ENCODE assay signal across 19 mouse cellular contexts in genomic region chr4:143348678-143349077, GRCm38 (mm10). TPM values are rescaled to one million over a fixed set of nuclear protein-coding genes. Genes with fewer than 3 reads are reported as not detected.
DNase-seq lines count a peak whose midpoint lies in the region; ATAC-seq and TF ChIP-seq lines count a peak whose summit lies in the region.
"Had no signal": no experiment of that assay in that cellular context is flagged by ENCODE, and none has a peak within 500 bp of the region (broad histone marks: within the 10 kb centered on the region; RNA-seq: fewer than 3 reads in every experiment).

No protein-coding gene starts in this region.

- no peaks in the 10 kb centered on the region for H3K9me3 ChIP-seq in hindbrain, postnatal 0 days (ENCODE audit: low read length)
- no peaks in the 10 kb centered on the region for H3K9me3 ChIP-seq in hindbrain, embryonic 13.5 days
- H3K9me3 ChIP-seq: midbrain, embryonic 10.5 days had no signal

- no peak overlapping the region for H3K9ac ChIP-seq in hindbrain, postnatal 0 days (replicated peaks; ENCODE audit: low read length)
- H3K9ac ChIP-seq in hindbrain, embryonic 13.5 days, result no peak overlapping the region
- H3K9ac ChIP-seq: liver, embryonic 14.5 days had no signal

- H3K79me2 ChIP-seq in myocyte (ENCODE audit: control insufficient read depth, insufficient read depth), result no peaks in the 10 kb centered on the region

- no peaks in the 10 kb centered on the region for H3K36me3 ChIP-seq in hindbrain, postnatal 0 days (ENCODE audit: insufficient read depth, low read length)
- H3K36me3 ChIP-seq in hindbrain, embryonic 13.5 days, result no peaks in the 10 kb centered on the region
- H3K36me3 ChIP-seq in myocyte (ENCODE audit: control insufficient read depth, insufficient read depth), result no peaks in the 10 kb centered on the region
- H3K36me3 ChIP-seq: midbrain, embryonic 10.5 days had no signal

- H3K27ac ChIP-seq in hindbrain, postnatal 0 days, result no peak overlapping the region
- no peak overlapping the region for H3K27ac ChIP-seq in hindbrain, embryonic 13.5 days
- H3K27ac ChIP-seq: layer of hippocampus, adult 2 months; liver, embryonic 14.5 days; midbrain, embryonic 10.5 days had no signal

- no peak overlapping the region for H3K4me3 ChIP-seq in hindbrain, postnatal 0 days (ENCODE audit: low read length)
- no peak overlapping the region for H3K4me3 ChIP-seq in hindbrain, embryonic 13.5 days
- H3K4me3 ChIP-seq in myocyte, result no peak overlapping the region

- peak; percentile 45 for DNase-seq in cerebellum, adult 9-11 months
- DNase-seq in cerebellum, adult 8-10 months, result no peak
- DNase-seq in hindbrain, postnatal 0 days (ENCODE audit: low spot score), result peak; percentile 14
- DNase-seq in gastrocnemius, adult 18-20 months (ENCODE audit: low spot score), result peak; percentile 77
- DNase-seq in thymus, postnatal 36 days, result no peak
- DNase-seq: lung, postnatal 10 days; thymus, postnatal 14 days had no signal

- 25% methylated on average over 5 of the region's 5 CpGs for WGBS in hindbrain, postnatal 0 days
- 25% methylated on average over 5 of the region's 5 CpGs for WGBS in hindbrain, embryonic 13.5 days

- peaks cover 8% of the 10 kb centered on the region; the same call in 1 of the 2 replicates for H3K4me1 ChIP-seq in hindbrain, postnatal 0 days (ENCODE audit: insufficient read depth, low read length)
- peaks cover 21% of the 10 kb centered on the region for H3K4me1 ChIP-seq in hindbrain, embryonic 13.5 days (replicated peaks)

- H3K27me3 ChIP-seq in hindbrain, postnatal 0 days (ENCODE audit: insufficient read depth, low read length), result peaks cover 21% of the 10 kb centered on the region; the same call in 1 of the 2 replicates
- H3K27me3 ChIP-seq in hindbrain, embryonic 13.5 days, result peaks cover 55% of the 10 kb centered on the region
- peaks cover 16% of the 10 kb centered on the region for H3K27me3 ChIP-seq in myocyte (ENCODE audit: control insufficient read depth, insufficient read depth, insufficient read length)

- TF ChIP-seq POLR2A in myocyte (IDR thresholded peaks at IDR 0.05; ENCODE audit: insufficient read length, low read depth), result no peak

- no peak overlapping the region for H3K4me2 ChIP-seq in hindbrain, postnatal 0 days (ENCODE audit: low read depth, low read length)
- H3K4me2 ChIP-seq in hindbrain, embryonic 13.5 days, result no peak overlapping the region
- H3K4me2 ChIP-seq in myocyte (ENCODE audit: low read depth), result peak overlapping the region; percentile 12

- TF ChIP-seq CTCF in hindbrain, postnatal 0 days (IDR thresholded peaks at IDR 0.05; ENCODE audit: low read depth), result no peak

- no peak overlapping the region for H3ac ChIP-seq in myocyte (ENCODE audit: control insufficient read depth, insufficient read length)

- no peak for ATAC-seq in hindbrain, postnatal 0 days
- no peak for ATAC-seq in hindbrain, embryonic 13.5 days (ENCODE audit: low FRiP score)
- no peak for ATAC-seq in CD4-positive, CD25-positive, alpha-beta regulatory T cell, adult 4 months

TF ChIP-seq in myocyte, 11 proteins besides CTCF, POLR2A, EP300 and RAD21:
- TF ChIP-seq SRF (IDR thresholded peaks at IDR 0.05; ENCODE audit: control insufficient read depth, insufficient read length, low read depth), result no peak
- TF ChIP-seq MYOD1 (IDR thresholded peaks at IDR 0.05; ENCODE audit: control insufficient read depth in 1 of 3, insufficient read length in 2 of 3, low read depth in 2 of 3), result peak in 1 of 3 experiments; percentile 49
- peak in 1 of 3 experiments; percentile 11 for TF ChIP-seq MYOG (IDR thresholded peaks at IDR 0.05; ENCODE audit: control insufficient read depth in 1 of 3, insufficient read depth in 1 of 3, insufficient read length in 2 of 3, low read depth in 2 of 3)

RNA-seq across cellular contexts. Expression of gene Lrrc38, which starts 0.9 kb away (rescaled TPM):
- total RNA-seq in hindbrain, postnatal 0 days (2014; rRNA removed), result 0.29 and 0.63 TPM in 2 replicates
- 0.84 and 0.97 TPM in 2 replicates for polyA plus RNA-seq in hindbrain, postnatal 0 days (2015; fragmentation: Nextera tagmentation; extraction: Ambion mirVana)
- 0.22 TPM in 2 replicates for polyA plus RNA-seq in hindbrain, embryonic 13.5 days (2015; fragmentation: Nextera tagmentation; extraction: Ambion mirVana)
- total RNA-seq in gastrocnemius, adult 18-20 months (2021), result 10 to 100 TPM; 33.4 to 37.4 TPM
- polyA plus RNA-seq in myocyte (2012; fragmentation: generic; extraction: Trizol), result not detected
- not detected for polyA plus RNA-seq in CD4-positive, CD25-positive, alpha-beta regulatory T cell, adult 4 months (2017; shearing (Covaris generic))
- polyA plus RNA-seq: liver, embryonic 14.5 days; small intestine, adult 2 months; stomach, embryonic 14.5 days had no signal

RNA-seq across cellular contexts. Expression of gene Pramel1, which starts 45.5 kb away (rescaled TPM):
- not detected in 2 replicates for total RNA-seq in hindbrain, postnatal 0 days (2014; rRNA removed)
- not detected in 2 replicates for polyA plus RNA-seq in hindbrain, postnatal 0 days (2015; fragmentation: Nextera tagmentation; extraction: Ambion mirVana)
- not detected in 2 replicates for polyA plus RNA-seq in hindbrain, embryonic 13.5 days (2015; fragmentation: Nextera tagmentation; extraction: Ambion mirVana)
- total RNA-seq in gastrocnemius, adult 18-20 months (2021), result not detected
- polyA plus RNA-seq in myocyte (2012; fragmentation: generic; extraction: Trizol), result not detected
- not detected for polyA plus RNA-seq in CD4-positive, CD25-positive, alpha-beta regulatory T cell, adult 4 months (2017; shearing (Covaris generic))
- total RNA-seq: adrenal gland, postnatal 10 days; layer of hippocampus, adult 2 months had no signal
- polyA plus RNA-seq: heart, embryonic 14.5 days; intestine, embryonic 14.5 days; kidney, embryonic 16.5 days; liver, embryonic 14.5 days; midbrain, embryonic 10.5 days; small intestine, adult 2 months; stomach, embryonic 14.5 days had no signal

RNA-seq across cellular contexts. Expression of gene Pdpn, which starts 49.3 kb away (rescaled TPM):
- 31.8 and 56.8 TPM in 2 replicates for total RNA-seq in hindbrain, postnatal 0 days (2014; rRNA removed)
- 45.5 and 51.4 TPM in 2 replicates for polyA plus RNA-seq in hindbrain, postnatal 0 days (2015; fragmentation: Nextera tagmentation; extraction: Ambion mirVana)
- polyA plus RNA-seq in hindbrain, embryonic 13.5 days (2015; fragmentation: Nextera tagmentation; extraction: Ambion mirVana), result 71.2 and 77.9 TPM in 2 replicates
- total RNA-seq in gastrocnemius, adult 18-20 months (2021), result 1 to 10 TPM; 4.7 to 5.2 TPM
- polyA plus RNA-seq in myocyte (2012; fragmentation: generic; extraction: Trizol), result 102 TPM
- polyA plus RNA-seq in CD4-positive, CD25-positive, alpha-beta regulatory T cell, adult 4 months (2017; shearing (Covaris generic)), result not detected

Comparison
In these comparisons a context has a peak if more than half of its experiments do, and no peak if none do; other contexts are left out.
1. DNase-seq: peak in cerebellum, adult 9-11 months (single experiment), hindbrain, postnatal 0 days (single experiment) and gastrocnemius, adult 18-20 months (single experiment); none in cerebellum, adult 8-10 months (single experiment) and thymus, postnatal 36 days (0 of 2).
2. RNA of gene Pdpn, which starts 49.3 kb away (polyA plus RNA-seq): 102 TPM in myocyte (single experiment), 71.2 to 77.9 TPM in hindbrain, embryonic 13.5 days and 45.5 to 51.4 TPM in hindbrain, postnatal 0 days; not detected in CD4-positive, CD25-positive, alpha-beta regulatory T cell, adult 4 months; every median in the first group is over 10 times any median in the second.